32 mouse cellular contexts compared by ENCODE assay signal in the genomic region with DNA sequence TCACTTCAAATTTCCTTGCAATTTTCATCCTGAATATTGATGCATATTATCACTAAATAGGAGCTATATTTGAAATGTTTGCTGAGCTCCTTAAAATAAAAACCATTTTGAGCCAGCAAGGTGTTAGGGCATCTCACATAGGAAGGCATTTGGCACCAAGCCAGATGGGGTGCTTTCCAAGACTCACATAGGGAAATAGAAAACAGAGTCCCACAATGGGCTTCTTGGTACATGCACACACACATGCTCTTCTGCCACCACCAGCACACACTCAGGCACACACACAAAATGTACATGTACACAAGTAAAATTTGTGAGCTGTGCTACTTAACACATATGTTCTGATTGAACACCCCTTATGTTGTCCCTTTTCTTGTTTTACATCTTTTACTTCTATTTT.
DNase-seq lines count a peak whose midpoint lies in the region; ATAC-seq and TF ChIP-seq lines count a peak whose summit lies in the region.
"Had no signal": no experiment of that assay in that cellular context is flagged by ENCODE, and none has a peak within 500 bp of the region (broad histone marks: within the 10 kb centered on the region; RNA-seq: fewer than 3 reads in every experiment).

No protein-coding gene starts in this region.

- no peak overlapping the region for H3K27ac ChIP-seq in lung, embryonic 14.5 days (ENCODE audit: low read depth)
- H3K27ac ChIP-seq: embryonic facial prominence, embryonic 12.5 days; hindbrain, embryonic 10.5 days; hindbrain, embryonic 15.5 days; intestine, embryonic 15.5 days; limb, embryonic 13.5 days; liver, embryonic 12.5 days; macrophage; neural tube, embryonic 15.5 days had no signal

- DNase-seq in cerebellum, postnatal 10 days = peak; percentile 67 to 74
- DNase-seq in lung, embryonic 14.5 days = peak; percentile 1
- no peak for DNase-seq in lung, postnatal 14 days
- peak; percentile 3 for DNase-seq in brain, adult 2 months (ENCODE audit: low read depth, low spot score)
- DNase-seq in cerebellum, postnatal 25 days = peak; percentile 33 to 62
- DNase-seq in urinary bladder, adult 18-20 months (ENCODE audit: low spot score in 2 of 2) = no peak
- DNase-seq: adrenal gland, adult 2 months; adrenal gland, postnatal 36 days; embryo, embryonic 11 days; gastrocnemius, postnatal 14 days; heart, postnatal 14 days; kidney, adult 9 months; liver, postnatal 0 days; midbrain, embryonic 14.5 days; retina, postnatal 1 day; right cerebral cortex, postnatal 25 days; spleen, adult 18-20 months; thymus, adult 2 months; thymus, postnatal 4 days had no signal

- H3K4me1 ChIP-seq in lung, embryonic 14.5 days (ENCODE audit: insufficient read depth) = no peaks in the 10 kb centered on the region
- H3K4me1 ChIP-seq: embryonic facial prominence, embryonic 12.5 days; hindbrain, embryonic 10.5 days; hindbrain, embryonic 15.5 days; intestine, embryonic 15.5 days; limb, embryonic 13.5 days; liver, embryonic 12.5 days; neural tube, embryonic 15.5 days had no signal

- H3K4me3 ChIP-seq in lung, embryonic 14.5 days (ENCODE audit: low read depth, low read length) = no peak overlapping the region
- H3K4me3 ChIP-seq: embryonic facial prominence, embryonic 12.5 days; hindbrain, embryonic 10.5 days; hindbrain, embryonic 15.5 days; intestine, embryonic 15.5 days; limb, embryonic 13.5 days; liver, embryonic 12.5 days; neural tube, embryonic 15.5 days had no signal

- H3K9me3 ChIP-seq in lung, embryonic 14.5 days (ENCODE audit: low read depth, low read length) = no peaks in the 10 kb centered on the region
- H3K9me3 ChIP-seq: embryonic facial prominence, embryonic 12.5 days; hindbrain, embryonic 10.5 days; hindbrain, embryonic 15.5 days; intestine, embryonic 15.5 days; limb, embryonic 13.5 days; liver, embryonic 12.5 days; neural tube, embryonic 15.5 days had no signal

- ATAC-seq in cerebellum, adult (ENCODE audit: insufficient number of reproducible peaks, low FRiP score, low TSS enrichment) = no peak
- no peak for ATAC-seq in lung, embryonic 14.5 days (ENCODE audit: insufficient read depth)
- ATAC-seq: activated CD4-positive, CD25-positive, alpha-beta regulatory T cell, adult 4 months; CD4-positive, CD25-positive, alpha-beta regulatory T cell, adult 4 months; forebrain, embryonic 14.5 days; intestine, embryonic 15.5 days; liver, embryonic 12.5 days; liver, postnatal 0 days; lung, postnatal 0 days had no signal

- H3K27me3 ChIP-seq in lung, embryonic 14.5 days (ENCODE audit: insufficient read depth, low read length) = no peaks in the 10 kb centered on the region
- H3K27me3 ChIP-seq: embryonic facial prominence, embryonic 12.5 days; hindbrain, embryonic 15.5 days; intestine, embryonic 15.5 days; limb, embryonic 13.5 days; liver, embryonic 12.5 days; neural tube, embryonic 15.5 days had no signal

- no peak overlapping the region for H3K4me2 ChIP-seq in lung, embryonic 14.5 days
- H3K4me2 ChIP-seq: embryonic facial prominence, embryonic 12.5 days; hindbrain, embryonic 15.5 days; intestine, embryonic 15.5 days; limb, embryonic 13.5 days; liver, embryonic 12.5 days; neural tube, embryonic 15.5 days had no signal

- no peaks in the 10 kb centered on the region for H3K36me3 ChIP-seq in lung, embryonic 14.5 days (ENCODE audit: insufficient read depth)
- H3K36me3 ChIP-seq: embryonic facial prominence, embryonic 12.5 days; hindbrain, embryonic 10.5 days; hindbrain, embryonic 15.5 days; intestine, embryonic 15.5 days; limb, embryonic 13.5 days; liver, embryonic 12.5 days; neural tube, embryonic 15.5 days had no signal

- TF ChIP-seq CTCF in lung, embryonic 14.5 days (IDR thresholded peaks at IDR 0.05; ENCODE audit: low read depth) = no peak

- H3K9ac ChIP-seq in lung, embryonic 14.5 days = no peak overlapping the region
- H3K9ac ChIP-seq: embryonic facial prominence, embryonic 12.5 days; hindbrain, embryonic 15.5 days; intestine, embryonic 15.5 days; limb, embryonic 13.5 days; liver, embryonic 12.5 days; liver, postnatal 0 days; neural tube, embryonic 15.5 days had no signal

Comparison
In these comparisons a context has a peak if more than half of its experiments do, and no peak if none do; other contexts are left out.
1. DNase-seq: peak in cerebellum, postnatal 10 days (2 of 2), lung, embryonic 14.5 days (single experiment), brain, adult 2 months (single experiment) and cerebellum, postnatal 25 days (2 of 2); none in lung, postnatal 14 days (single experiment) and urinary bladder, adult 18-20 months (0 of 2).